In the genomic region with DNA sequence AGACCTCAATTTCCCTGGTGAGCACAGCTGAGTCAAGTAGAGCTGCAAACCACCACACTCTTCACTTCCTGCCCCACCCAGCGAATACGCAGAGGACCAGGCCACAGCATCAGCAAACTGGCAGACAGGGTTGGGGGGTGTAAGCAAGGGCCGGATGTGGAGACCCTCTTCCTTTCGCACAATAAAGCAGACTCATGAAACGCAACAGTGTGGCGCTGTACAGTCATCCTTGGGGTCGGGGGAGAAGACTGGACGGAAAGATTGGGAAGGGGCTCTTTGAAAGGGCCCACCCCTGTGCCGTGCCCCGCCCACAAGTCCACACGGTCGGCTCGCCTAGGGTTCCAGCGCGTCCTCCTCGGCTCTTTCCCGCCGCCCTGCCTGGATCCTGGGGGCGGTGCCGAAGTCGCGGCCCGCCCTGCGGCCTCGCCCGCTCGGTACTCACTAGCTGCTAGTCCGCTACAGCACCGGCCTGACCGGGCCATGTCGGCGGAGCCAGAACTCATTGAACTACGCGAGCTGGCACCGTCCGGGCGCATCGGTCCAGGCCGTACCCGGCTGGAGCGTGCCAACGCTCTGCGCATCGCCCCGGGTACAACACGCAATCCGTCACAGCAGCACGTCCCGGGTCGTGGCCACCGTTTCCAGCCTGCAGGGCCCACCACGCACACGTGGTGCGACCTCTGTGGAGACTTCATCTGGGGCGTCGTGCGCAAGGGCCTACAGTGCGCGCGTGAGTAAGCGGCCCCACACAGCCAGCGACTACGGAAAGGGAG, we compare ENCODE assay signal across 8 mouse cellular contexts. TPM values are rescaled to one million over a fixed set of nuclear protein-coding genes. Genes with fewer than 3 reads are reported as not detected.
A peak's percentile ranks its signal among the peaks of the same experiment; 100 is the strongest.
DNase-seq lines count a peak whose midpoint lies in the region; ATAC-seq and TF ChIP-seq lines count a peak whose summit lies in the region.

A gene (plus strand): TSS at position 439 of the 773 bp plus-strand sequence.

- H3K9ac ChIP-seq in heart, embryonic 16.5 days (ENCODE audit: low read length): peak within 1 kb of the TSS; percentile 71
- H3K9ac ChIP-seq in lung, embryonic 14.5 days: peak within 1 kb of the TSS; percentile 75
- H3K9ac ChIP-seq in neural tube, embryonic 15.5 days (replicated peaks): peak within 1 kb of the TSS; percentile 45

- no peak for TF ChIP-seq CTCF in C2C12 (IDR thresholded peaks at IDR 0.05; ENCODE audit: control insufficient read depth, insufficient read depth, insufficient read length)
- no peak for TF ChIP-seq CTCF in lung, embryonic 14.5 days (IDR thresholded peaks at IDR 0.05; ENCODE audit: low read depth)

- peak within 1 kb of the TSS; percentile 15 for H3K27ac ChIP-seq in heart, embryonic 16.5 days (ENCODE audit: low read length)
- peak within 1 kb of the TSS; percentile 82 for H3K27ac ChIP-seq in lung, embryonic 14.5 days (ENCODE audit: low read depth)
- 0 out of 2 replicates have a peak within 1 kb of the TSS, but pooled peaks have one; percentile 38 for H3K27ac ChIP-seq in neural tube, embryonic 15.5 days (replicated peaks)

- H3K4me1 ChIP-seq in erythroblast, embryonic 14.5 days (ENCODE audit: control insufficient read depth): peaks cover 77% of the 10 kb centered on the region
- H3K4me1 ChIP-seq in heart, embryonic 16.5 days (ENCODE audit: control insufficient read depth, insufficient read depth, low read length): peaks cover 36% of the 10 kb centered on the region
- H3K4me1 ChIP-seq in lung, embryonic 14.5 days (ENCODE audit: insufficient read depth): peaks cover 32% of the 10 kb centered on the region
- peaks cover 61% of the 10 kb centered on the region for H3K4me1 ChIP-seq in neural tube, embryonic 15.5 days

- DNase-seq in ZHBTc4 (ENCODE audit: low read depth, low spot score): peak; percentile 63
- DNase-seq in kidney, postnatal 14 days: peak; percentile 87
- DNase-seq in lung, embryonic 14.5 days: peak; percentile 89
- no peak for DNase-seq in right cerebral cortex, postnatal 25 days

- WGBS in heart, embryonic 16.5 days: 1% methylated on average over 63 of the region's 63 CpGs
- WGBS in lung, embryonic 14.5 days: under 1% methylated on average over 63 of the region's 63 CpGs
- 2% methylated on average over 63 of the region's 63 CpGs for WGBS in neural tube, embryonic 15.5 days

- H3K4me3 ChIP-seq in C2C12 (ENCODE audit: insufficient read depth, poor library complexity, severe bottlenecking): peak within 1 kb of the TSS; percentile 45
- H3K4me3 ChIP-seq in erythroblast, embryonic 14.5 days (replicated peaks): peak within 1 kb of the TSS; percentile 63
- peak within 1 kb of the TSS; percentile 51 for H3K4me3 ChIP-seq in heart, embryonic 16.5 days (ENCODE audit: low read length)
- peak within 1 kb of the TSS; percentile 60 for H3K4me3 ChIP-seq in lung, embryonic 14.5 days (ENCODE audit: low read depth, low read length)
- peak within 1 kb of the TSS; percentile 36 for H3K4me3 ChIP-seq in neural tube, embryonic 15.5 days (replicated peaks)

- peaks cover 43% of the 10 kb centered on the region for H3K79me2 ChIP-seq in C2C12 (ENCODE audit: control insufficient read depth, insufficient read depth)

- H3K27me3 ChIP-seq in C2C12 (ENCODE audit: control insufficient read depth, insufficient read depth, insufficient read length): no peaks in the 10 kb centered on the region
- peaks cover 40% of the 10 kb centered on the region for H3K27me3 ChIP-seq in erythroblast, embryonic 14.5 days (ENCODE audit: control insufficient read depth)
- H3K27me3 ChIP-seq in heart, embryonic 16.5 days (ENCODE audit: control insufficient read depth, insufficient read depth, low read length): peaks cover 8% of the 10 kb centered on the region
- no peaks in the 10 kb centered on the region for H3K27me3 ChIP-seq in lung, embryonic 14.5 days (ENCODE audit: insufficient read depth, low read length)
- peaks cover 50% of the 10 kb centered on the region for H3K27me3 ChIP-seq in neural tube, embryonic 15.5 days (replicated peaks)

- peak; percentile 10; the same call in 1 of the 2 replicates for ATAC-seq in heart, embryonic 16.5 days (replicated peaks; ENCODE audit: extremely low read depth, insufficient read depth, low FRiP score)
- peak; percentile 48 for ATAC-seq in lung, embryonic 14.5 days (ENCODE audit: insufficient read depth)
- ATAC-seq in neural tube, embryonic 15.5 days (ENCODE audit: low FRiP score): no peak

- H3K79me3 ChIP-seq in C2C12 (ENCODE audit: low read depth): peaks cover 21% of the 10 kb centered on the region

- peaks cover under 1% of the 10 kb centered on the region for H3K36me3 ChIP-seq in C2C12 (ENCODE audit: control insufficient read depth, insufficient read depth)
- peaks cover under 1% of the 10 kb centered on the region for H3K36me3 ChIP-seq in erythroblast, embryonic 14.5 days (ENCODE audit: control insufficient read depth)
- H3K36me3 ChIP-seq in heart, embryonic 16.5 days (ENCODE audit: control insufficient read depth, insufficient read depth): no peaks in the 10 kb centered on the region
- 0 out of 2 replicates have a peak, but pooled peaks cover 2% of the 10 kb centered on the region for H3K36me3 ChIP-seq in lung, embryonic 14.5 days (ENCODE audit: insufficient read depth)
- H3K36me3 ChIP-seq in neural tube, embryonic 15.5 days: no peaks in the 10 kb centered on the region

- peak within 1 kb of the TSS; percentile 91 for H3K4me2 ChIP-seq in heart, embryonic 16.5 days (ENCODE audit: low read depth, low read length)
- H3K4me2 ChIP-seq in lung, embryonic 14.5 days: peak within 1 kb of the TSS; percentile 97
- peak within 1 kb of the TSS; percentile 89 for H3K4me2 ChIP-seq in neural tube, embryonic 15.5 days

- peak within 1 kb of the TSS; percentile 84 for H3ac ChIP-seq in C2C12 (ENCODE audit: control insufficient read depth, insufficient read length, low read depth)

- no peaks in the 10 kb centered on the region for H3K9me3 ChIP-seq in erythroblast, embryonic 14.5 days (ENCODE audit: control insufficient read depth, low read length)
- no peaks in the 10 kb centered on the region for H3K9me3 ChIP-seq in heart, embryonic 16.5 days (replicated peaks; ENCODE audit: control insufficient read depth, low read length)
- no peaks in the 10 kb centered on the region for H3K9me3 ChIP-seq in lung, embryonic 14.5 days (ENCODE audit: low read depth, low read length)
- no peaks in the 10 kb centered on the region for H3K9me3 ChIP-seq in neural tube, embryonic 15.5 days (replicated peaks)

TF ChIP-seq in C2C12, 6 proteins besides CTCF, POLR2A, EP300 and RAD21:
- no peak for TF ChIP-seq FOSL1 (IDR thresholded peaks at IDR 0.05; ENCODE audit: insufficient read depth, low read length, poor library complexity, severe bottlenecking)
- no peak for TF ChIP-seq MYOD1 (IDR thresholded peaks at IDR 0.05; ENCODE audit: control insufficient read depth, insufficient read length, low read depth)
- no peak for TF ChIP-seq MYOG (IDR thresholded peaks at IDR 0.05; ENCODE audit: control insufficient read depth, extremely low read depth, insufficient read length)
- TF ChIP-seq MAX (IDR thresholded peaks at IDR 0.05): no peak
- TF ChIP-seq USF1 (IDR thresholded peaks at IDR 0.05; ENCODE audit: low read depth): peak; percentile 14

RNA-seq across cellular contexts. Expression of the gene that starts here (rescaled TPM):
- 89.7 TPM for polyA plus RNA-seq in C2C12 (2012; fragmentation: generic; extraction: Trizol)
- polyA plus RNA-seq in erythroblast, embryonic 14.5 days (2012): 1.9 and 2.0 TPM in 2 replicates
- polyA plus RNA-seq in heart, embryonic 16.5 days (2015; fragmentation: Nextera tagmentation; extraction: Ambion mirVana): 54.0 and 55.3 TPM in 2 replicates
- polyA plus RNA-seq in lung, embryonic 14.5 days (2014; fragmentation: Nextera tagmentation; extraction: Ambion mirVana): 51.3 and 54.1 TPM in 2 replicates
- polyA plus RNA-seq in neural tube, embryonic 15.5 days (2015; fragmentation: Nextera tagmentation; extraction: Ambion mirVana): 41.2 and 46.1 TPM in 2 replicates

Comparison
In these comparisons a context has a peak if more than half of its experiments do, and no peak if none do; other contexts are left out.
1. RNA of the gene that starts here (polyA plus RNA-seq): 89.7 TPM in C2C12 (single experiment), 54.0 to 55.3 TPM in heart, embryonic 16.5 days, 51.3 to 54.1 TPM in lung, embryonic 14.5 days and 41.2 to 46.1 TPM in neural tube, embryonic 15.5 days; 1.9 to 2.0 TPM in erythroblast, embryonic 14.5 days; every median in the first group is over 10 times any median in the second.
2. H3K27ac ChIP-seq: peak in every context shown above with its lines; median percentile 82 in lung, embryonic 14.5 days; 38 in neural tube, embryonic 15.5 days; 15 in heart, embryonic 16.5 days.
3. Peak in every context shown above with its lines, with median percentiles within 50 percentile points of each other: H3K4me3 ChIP-seq, H3K4me2 ChIP-seq and H3K9ac ChIP-seq.